12 mouse cellular contexts compared by ENCODE assay signal in genomic region chr5:17689604-17690003, GRCm38 (mm10).
A peak's percentile ranks its signal among the peaks of the same experiment; 100 is the strongest.
DNase-seq lines count a peak whose midpoint lies in the region; ATAC-seq lines count a peak whose summit lies in the region.
"Had no signal": no experiment of that assay in that cellular context is flagged by ENCODE, and none has a peak within 500 bp of the region (broad histone marks: within the 10 kb centered on the region; RNA-seq: fewer than 3 reads in every experiment).

No protein-coding gene starts in this region.

- no peak for ATAC-seq in megakaryocyte, adult 5-6 weeks (ENCODE audit: poor library complexity, severe bottlenecking)
- ATAC-seq in hindbrain, embryonic 13.5 days (ENCODE audit: low FRiP score), result no peak

- no peaks in the 10 kb centered on the region for H3K36me3 ChIP-seq in hindbrain, embryonic 13.5 days
- H3K36me3 ChIP-seq: liver, embryonic 13.5 days; neural tube, embryonic 13.5 days had no signal

- H3K4me2 ChIP-seq in hindbrain, embryonic 13.5 days, result no peak overlapping the region
- H3K4me2 ChIP-seq: liver, embryonic 13.5 days; neural tube, embryonic 13.5 days had no signal

- intact Hi-C loops in heart, postnatal 10 days (cut with DNase I), result no loop called here

- peak; percentile 14 for DNase-seq in adrenal gland, postnatal 10 days
- no peak for DNase-seq in adrenal gland, adult 2 months
- DNase-seq in adipocyte (ENCODE audit: low spot score), result peak; percentile 69
- DNase-seq in heart, postnatal 10 days, result peak; percentile 45 to 49
- peak; percentile 33 to 79 for DNase-seq in lung, adult 18-20 months
- DNase-seq in layer of hippocampus, postnatal 36 days, result no peak
- DNase-seq: cerebellum, adult 2 months; liver, embryonic 13.5 days had no signal

- no peaks in the 10 kb centered on the region for H3K27me3 ChIP-seq in hindbrain, embryonic 13.5 days
- H3K27me3 ChIP-seq: liver, embryonic 13.5 days; neural tube, embryonic 13.5 days had no signal

- no peaks in the 10 kb centered on the region for H3K4me1 ChIP-seq in hindbrain, embryonic 13.5 days (replicated peaks)
- H3K4me1 ChIP-seq: liver, embryonic 13.5 days; neural tube, embryonic 13.5 days had no signal

- H3K9ac ChIP-seq in hindbrain, embryonic 13.5 days, result no peak overlapping the region
- H3K9ac ChIP-seq: liver, embryonic 13.5 days; neural tube, embryonic 13.5 days had no signal

- H3K4me3 ChIP-seq in hindbrain, embryonic 13.5 days, result no peak overlapping the region
- H3K4me3 ChIP-seq: heart, adult 2 months; liver, embryonic 13.5 days; neural tube, embryonic 13.5 days had no signal

- H3K27ac ChIP-seq in hindbrain, embryonic 13.5 days, result no peak overlapping the region
- H3K27ac ChIP-seq: liver, embryonic 13.5 days; neural tube, embryonic 13.5 days had no signal

- 84% methylated on average over 5 of the region's 5 CpGs for WGBS in hindbrain, embryonic 13.5 days

- H3K9me3 ChIP-seq in hindbrain, embryonic 13.5 days, result no peaks in the 10 kb centered on the region
- H3K9me3 ChIP-seq: liver, embryonic 13.5 days; neural tube, embryonic 13.5 days had no signal

Comparison
In these comparisons a context has a peak if more than half of its experiments do, and no peak if none do; other contexts are left out.
1. DNase-seq: peak in adrenal gland, postnatal 10 days (single experiment), adipocyte (single experiment), heart, postnatal 10 days (2 of 2) and lung, adult 18-20 months (2 of 2); none in adrenal gland, adult 2 months (single experiment) and layer of hippocampus, postnatal 36 days (0 of 2).